Mouse (Mus musculus): Measurements from ENCODE around the gene Fgb.

DNA sequence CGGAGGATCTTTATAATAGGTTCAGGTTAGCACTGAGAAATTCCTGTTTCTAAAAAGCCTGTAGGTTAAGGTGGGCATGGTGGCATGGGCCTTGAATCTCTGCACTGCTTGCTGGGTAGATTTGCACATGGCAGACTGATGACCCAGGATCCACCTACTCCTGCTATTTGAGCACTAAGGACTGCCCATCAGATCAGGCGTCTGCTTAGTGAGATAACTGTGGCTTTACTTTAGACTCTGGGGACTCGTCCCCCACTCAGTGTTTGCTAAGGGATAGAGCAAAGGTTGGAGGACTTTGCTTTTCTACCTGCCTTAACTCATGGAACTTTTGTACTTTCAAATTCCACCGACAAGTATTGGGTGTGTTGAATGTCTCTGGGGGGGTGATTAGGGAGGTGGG is 10.0 kb downstream of the Fgb start:
- TF ChIP-seq EP300 (IDR thresholded peaks at IDR 0.05; ENCODE audit: insufficient read depth, low read depth, low read length) (no peak), POLR2A (IDR thresholded peaks at IDR 0.05; ENCODE audit: insufficient read depth, low read depth, low read length) (no peak), CTCF (IDR thresholded peaks at IDR 0.05) (no peak)
